Mouse (Mus musculus) stomach, embryonic 15.5 days (tissue): ENCODE data around the gene Tm4sf20. TPM values are rescaled to one million over a fixed set of nuclear protein-coding genes. Genes with fewer than 3 reads are reported as not detected.

ENCODE experiments used
- ATAC-seq: fragments of 200-750 bp; cut with Nextera tagmentation; 2 replicates; pipeline ENCODE4 v1.8.0; 2017; ENCODE audit warnings: low read depth, moderate number of reproducible peaks, moderate TSS enrichment; ENCODE audit not compliant: insufficient read depth, low FRiP score
- H3K27ac ChIP-seq: fragments of 300-500 bp; sonication (generic); 2 replicates; pipeline ENCODE4 v1.5.1; 2015; ENCODE audit warnings: mild to moderate bottlenecking, inconsistent platforms
- H3K27me3 ChIP-seq: fragments of 300-500 bp; sonication (generic); replicated peaks from 2 replicates; pipeline ENCODE4 v1.6.1; 2015; ENCODE audit warnings: inconsistent platforms
- H3K36me3 ChIP-seq: fragments of 300-500 bp; sonication (generic); 2 replicates; pipeline ENCODE4 v1.6.1; 2015; ENCODE audit warnings: inconsistent platforms
- H3K4me1 ChIP-seq: fragments of 300-500 bp; sonication (generic); 2 replicates; pipeline ENCODE4 v1.6.1; 2015; ENCODE audit warnings: inconsistent platforms
- H3K4me2 ChIP-seq: fragments of 300-500 bp; sonication (generic); 2 replicates; pipeline ENCODE4 v1.6.1; 2015; ENCODE audit warnings: mild to moderate bottlenecking, inconsistent platforms
- H3K4me3 ChIP-seq: fragments of 300-500 bp; sonication (generic); replicated peaks from 2 replicates; pipeline ENCODE4 v1.5.1; 2015; ENCODE audit warnings: inconsistent platforms
- H3K9ac ChIP-seq: fragments of 300-500 bp; sonication (generic); 2 replicates; pipeline ENCODE4 v1.6.1; 2015; ENCODE audit warnings: inconsistent platforms
- H3K9me3 ChIP-seq: fragments of 300-500 bp; sonication (generic); 2 replicates; pipeline ENCODE4 v1.6.1; 2016; ENCODE audit warnings: inconsistent platforms
- WGBS: fragments of 180-500 bp; shearing (Covaris S2); methylation state at CpG from one replicate; pipeline ENCODE4 v1.1.7; 2015; 5-methylcytosine and 5-hydroxymethylcytosine counted together
- polyA plus RNA-seq: library from polyadenylated mRNA; unstranded; fragments of >200 nt; fragmentation: Nextera tagmentation; extraction: Ambion mirVana; gene quantifications from 2 replicates; pipeline ENCODE4 v1.2.1, GENCODE M21; 2015

The Tm4sf20 gene
- polyA plus RNA-seq, 1 experiment from 2014 or later, result 28.3 TPM

- Histone ChIP-seq H3K4me2 (no peak overlapping the region), H3K9me3 (no peaks in the 10 kb centered on the region), H3K36me3 (0 out of 2 replicates have a peak, but pooled peaks cover 7% of the 10 kb centered on the region), H3K9ac (no peak overlapping the region), H3K4me3 (no peak overlapping the region), H3K27me3 (no peaks in the 10 kb centered on the region), H3K4me1 (no peaks in the 10 kb centered on the region), H3K27ac (no peak overlapping the region)
- WGBS, result 67% methylated on average over 1 of the region's 1 CpGs
- ATAC-seq, result no peak
Observed at GRCm38 (mm10) chr1:82738066-82738465, 30.2 kb downstream of the Tm4sf20 start.

DNA sequence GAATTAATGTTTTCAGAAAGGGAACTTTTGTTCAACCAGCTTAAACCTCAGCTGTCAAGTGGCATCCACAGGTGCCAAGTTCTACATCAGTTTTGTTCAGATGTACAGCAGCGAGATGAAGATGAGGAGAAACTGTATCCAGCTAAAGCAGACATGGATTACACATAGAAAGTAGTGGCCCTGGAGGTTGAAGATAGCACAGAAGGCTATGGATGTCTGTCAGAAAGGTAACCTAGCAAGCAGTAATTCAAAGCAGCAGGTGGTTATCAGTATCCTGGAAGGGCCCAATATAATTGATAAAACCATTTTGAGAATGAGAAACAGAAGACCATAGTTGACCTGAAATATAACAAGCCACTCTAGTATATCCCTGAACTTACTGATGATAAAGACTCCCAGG is 34.9 kb downstream of the Tm4sf20 start:
- Histone ChIP-seq H3K27me3 (no peaks in the 10 kb centered on the region), H3K27ac (no peak overlapping the region), H3K4me1 (no peaks in the 10 kb centered on the region), H3K4me3 (no peak overlapping the region), H3K9ac (no peak overlapping the region), H3K9me3 (no peaks in the 10 kb centered on the region), H3K4me2 (no peak overlapping the region), H3K36me3 (peaks cover 32% of the 10 kb centered on the region)
- no peak for ATAC-seq
- WGBS, result 85% methylated on average over 1 of the region's 1 CpGs

DNA sequence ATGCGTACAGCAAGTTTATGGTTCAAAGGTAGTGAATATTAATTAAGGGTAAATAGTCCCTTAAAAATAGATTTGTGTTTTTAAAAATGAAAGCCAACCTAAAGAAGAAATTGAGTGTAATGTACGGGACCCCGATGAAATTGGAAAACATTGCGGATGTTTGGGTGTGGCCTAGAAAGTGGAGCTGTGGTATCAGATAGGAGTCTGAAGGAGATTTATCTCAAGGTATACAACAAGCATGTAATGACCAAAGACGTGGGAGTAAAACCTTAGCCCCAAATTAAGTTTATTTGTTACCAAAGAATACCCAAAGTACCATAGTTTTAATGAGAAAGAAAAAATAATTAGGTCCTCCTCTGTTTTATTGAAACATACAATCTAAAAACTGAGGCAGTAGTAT is 41.8 kb downstream of the Tm4sf20 start:
- Histone ChIP-seq H3K27me3 (peaks cover 3% of the 10 kb centered on the region; the same call in 1 of the 2 replicates), H3K9ac (no peak overlapping the region), H3K27ac (no peak overlapping the region), H3K4me2 (no peak overlapping the region), H3K9me3 (no peaks in the 10 kb centered on the region), H3K4me3 (no peak overlapping the region), H3K4me1 (peaks cover 10% of the 10 kb centered on the region; the same call in 1 of the 2 replicates), H3K36me3 (peaks cover 17% of the 10 kb centered on the region)
- no peak for ATAC-seq
- 82% methylated on average over 5 of the region's 5 CpGs for WGBS

- peak overlapping the region; percentile 98; the same call in 1 of the 2 replicates for H3K9ac ChIP-seq
Observed at GRCm38 (mm10) chr1:82725875-82726185, 42.4 kb downstream of the Tm4sf20 start.

GRCm38 (mm10) chr1:82725026-82725874 is 43.0 kb downstream of the Tm4sf20 start:
- Histone ChIP-seq H3K4me1 (peaks cover 10% of the 10 kb centered on the region; the same call in 1 of the 2 replicates), H3K27ac (peak overlapping the region; percentile 78; the same call in 1 of the 2 replicates), H3K27me3 (peaks cover 3% of the 10 kb centered on the region; the same call in 1 of the 2 replicates), H3K36me3 (peaks cover 9% of the 10 kb centered on the region), H3K4me2 (peak overlapping the region; percentile 87), H3K4me3 (peak overlapping the region; percentile 93), H3K9me3 (no peaks in the 10 kb centered on the region), H3K9ac (peak overlapping the region; percentile 98)
- 1% methylated on average over 37 of the region's 37 CpGs for WGBS
- ATAC-seq, result peak; percentile 96

More at GRCm38 (mm10) chr1:82725875-82726185, 42.4 kb downstream of the Tm4sf20 start:
- H3K4me2 ChIP-seq, result peak overlapping the region; percentile 87
- H3K4me1 ChIP-seq, result peaks cover 10% of the 10 kb centered on the region; the same call in 1 of the 2 replicates
- peaks cover 11% of the 10 kb centered on the region for H3K36me3 ChIP-seq
- no peaks in the 10 kb centered on the region for H3K9me3 ChIP-seq
- H3K4me3 ChIP-seq, result peak overlapping the region; percentile 93
- WGBS, result 52% methylated on average over 4 of the region's 4 CpGs
- no peak overlapping the region for H3K27ac ChIP-seq
- ATAC-seq, result no peak
- H3K27me3 ChIP-seq, result peaks cover 3% of the 10 kb centered on the region; the same call in 1 of the 2 replicates

- Histone ChIP-seq H3K9ac (peak within 1 kb of the TSS; percentile 98), H3K4me3 (peak within 1 kb of the TSS; percentile 93), H3K36me3 (peaks cover 4% of the 10 kb centered on the region; the same call in 1 of the 2 replicates), H3K4me1 (peaks cover 10% of the 10 kb centered on the region; the same call in 1 of the 2 replicates), H3K27me3 (peaks cover 3% of the 10 kb centered on the region; the same call in 1 of the 2 replicates), H3K4me2 (peak within 1 kb of the TSS; percentile 87), H3K9me3 (no peaks in the 10 kb centered on the region), H3K27ac (peak within 1 kb of the TSS; percentile 78; the same call in 1 of the 2 replicates)
- 9% methylated on average over 38 of the region's 38 CpGs for WGBS
- peak; percentile 99 for ATAC-seq
Observed at GRCm38 (mm10) chr1:82724339-82725025, 43.8 kb downstream of the Tm4sf20 start, which contains the start of gene Mff. Gene Mff, plus strand, starts transcription at chr1:82724890.

GRCm38 (mm10) chr1:82717816-82718512 is 50.3 kb downstream of the Tm4sf20 start:
- 56% methylated on average over 9 of the region's 9 CpGs for WGBS
- H3K4me1 ChIP-seq, result no peaks in the 10 kb centered on the region
- no peak overlapping the region for H3K9ac ChIP-seq
- H3K4me2 ChIP-seq, result no peak overlapping the region
- no peaks in the 10 kb centered on the region for H3K36me3 ChIP-seq
- H3K27ac ChIP-seq, result 0 out of 2 replicates have a peak overlapping the region, but pooled peaks have one; percentile 11
- H3K27me3 ChIP-seq, result peaks cover 3% of the 10 kb centered on the region; the same call in 1 of the 2 replicates
- no peaks in the 10 kb centered on the region for H3K9me3 ChIP-seq
- no peak overlapping the region for H3K4me3 ChIP-seq
- no peak for ATAC-seq

Other genes starting within 250 kb of the Tm4sf20 start
- gene Col4a4, start 181.6 kb downstream of the Tm4sf20 start, polyA plus RNA-seq, result 0.64 and 0.66 TPM in 2 replicates
- 0.36 and 0.42 TPM in 2 replicates for gene Col4a3, start 181.5 kb downstream of the Tm4sf20 start, polyA plus RNA-seq
- gene Mff, start 43.6 kb downstream of the Tm4sf20 start, polyA plus RNA-seq, result 175 and 178 TPM in 2 replicates
- gene Gm47791, start 2.8 kb upstream of the Tm4sf20 start, polyA plus RNA-seq, result not detected in 2 replicates
- 27.0 and 27.9 TPM in 2 replicates for gene Agfg1, start 71.0 kb upstream of the Tm4sf20 start, polyA plus RNA-seq
- 0.28 TPM in 1 of 2 replicates, not detected in the other for gene A030005L19Rik, start 144.9 kb upstream of the Tm4sf20 start, polyA plus RNA-seq
- not detected in 2 replicates for gene A030014E15Rik, start 156.5 kb upstream of the Tm4sf20 start, polyA plus RNA-seq
- gene Gm6217, start 162.9 kb upstream of the Tm4sf20 start, polyA plus RNA-seq, result not detected in 2 replicates
- not detected in 2 replicates for gene A030003K21Rik, start 174.9 kb upstream of the Tm4sf20 start, polyA plus RNA-seq
- not detected in 2 replicates for gene Gm7544, start 187.6 kb upstream of the Tm4sf20 start, polyA plus RNA-seq
- gene Gm47955, start 191.8 kb upstream of the Tm4sf20 start, polyA plus RNA-seq, result not detected in 2 replicates
- not detected in 2 replicates for gene Gm47959, start 232.1 kb upstream of the Tm4sf20 start, polyA plus RNA-seq